In the genomic region with DNA sequence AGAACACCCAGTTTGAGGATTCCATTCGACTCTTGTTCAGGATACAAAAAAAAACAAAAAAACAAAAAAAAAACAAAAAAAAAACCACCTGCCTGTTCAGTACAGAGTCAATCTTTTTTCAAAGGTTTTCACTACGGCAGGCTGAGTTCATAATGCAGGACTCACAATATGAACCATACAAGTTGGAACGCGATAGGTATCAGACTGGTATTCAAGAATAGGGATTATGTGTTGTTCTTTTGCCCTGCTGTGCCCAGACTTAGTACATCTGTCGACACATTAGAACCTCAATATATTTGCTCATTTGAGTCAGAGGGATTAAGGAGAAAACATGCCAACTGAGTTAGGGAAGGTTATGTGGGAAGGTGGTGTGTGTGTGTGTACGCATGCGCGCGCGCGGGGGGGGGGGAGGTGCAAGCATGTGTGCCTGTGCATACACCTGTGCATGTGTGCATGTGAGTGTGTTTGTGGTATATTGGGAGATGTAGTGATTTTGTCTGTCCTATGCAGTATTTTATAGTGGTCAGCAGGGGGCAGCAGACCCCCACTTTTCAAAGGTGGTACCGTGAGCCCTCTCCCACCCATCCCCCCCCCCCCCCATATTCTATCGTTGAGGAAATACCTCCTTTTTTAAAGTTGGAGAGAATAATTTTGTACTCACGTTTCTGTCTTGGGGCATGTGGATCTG, we compare ENCODE assay signal across 9 mouse cellular contexts. TPM values are rescaled to one million over a fixed set of nuclear protein-coding genes. Genes with fewer than 3 reads are reported as not detected.
DNase-seq lines count a peak whose midpoint lies in the region; ATAC-seq and TF ChIP-seq lines count a peak whose summit lies in the region.
"Had no signal": no experiment of that assay in that cellular context is flagged by ENCODE, and none has a peak within 500 bp of the region (broad histone marks: within the 10 kb centered on the region; RNA-seq: fewer than 3 reads in every experiment).

No protein-coding gene starts in this region.

- H3K9ac ChIP-seq in embryonic facial prominence, embryonic 15.5 days = no peak overlapping the region

- H3K4me3 ChIP-seq in lung, adult 2 months (replicated peaks; ENCODE audit: extremely low read depth, low read depth, low read length) = no peak overlapping the region
- H3K4me3 ChIP-seq in embryonic facial prominence, embryonic 15.5 days (replicated peaks) = no peak overlapping the region
- H3K4me3 ChIP-seq: erythroblast, embryonic 14.5 days had no signal

- H3K27me3 ChIP-seq in embryonic facial prominence, embryonic 15.5 days = no peaks in the 10 kb centered on the region

- no peak for ATAC-seq in embryonic facial prominence, embryonic 15.5 days (ENCODE audit: insufficient number of reproducible peaks, low FRiP score, low TSS enrichment, low read depth)

- H3K27ac ChIP-seq in embryonic facial prominence, embryonic 15.5 days (replicated peaks) = peak overlapping the region; percentile 36; the same call in 1 of the 2 replicates

- no peaks in the 10 kb centered on the region; the same call in 1 of the 2 replicates for H3K36me3 ChIP-seq in embryonic facial prominence, embryonic 15.5 days

- no peak for TF ChIP-seq POLR2A in lung, adult 2 months (IDR thresholded peaks at IDR 0.05; ENCODE audit: borderline replicate concordance, extremely low read depth, low read depth, low read length)

- H3K9me3 ChIP-seq in embryonic facial prominence, embryonic 15.5 days (replicated peaks) = no peaks in the 10 kb centered on the region

- WGBS in lung, adult 2 months = 67% methylated on average over 14 of the region's 14 CpGs
- 53% methylated on average over 14 of the region's 14 CpGs for WGBS in embryonic facial prominence, embryonic 15.5 days

- no peaks in the 10 kb centered on the region for H3K4me1 ChIP-seq in lung, adult 2 months (ENCODE audit: control insufficient read depth, insufficient read depth, low read length)
- 0 out of 2 replicates have a peak, but pooled peaks cover 2% of the 10 kb centered on the region for H3K4me1 ChIP-seq in embryonic facial prominence, embryonic 15.5 days

- peak; percentile 26 for DNase-seq in embryo, embryonic 11 days
- DNase-seq in embryo, embryonic 10 days (ENCODE audit: low spot score) = no peak
- DNase-seq in lung, adult 2 months = no peak
- no peak for DNase-seq in lung, postnatal 36 days
- peak; percentile 43 for DNase-seq in retina, postnatal 1 day
- DNase-seq in spleen, postnatal 36 days (ENCODE audit: low spot score in 2 of 2) = no peak
- DNase-seq in spleen, postnatal 10 days (ENCODE audit: low spot score in 2 of 2) = no peak

- no peak overlapping the region for H3K4me2 ChIP-seq in embryonic facial prominence, embryonic 15.5 days (replicated peaks)

- 0 out of 2 replicates have a peak, but pooled peaks have one; percentile 23 for TF ChIP-seq CTCF in lung, adult 2 months (IDR thresholded peaks at IDR 0.05; ENCODE audit: insufficient read depth, low read length)

RNA-seq across cellular contexts. Expression of a gene that starts 49.3 kb away (rescaled TPM):
- polyA plus RNA-seq in lung, adult 2 months (2012; rRNA removed) = 11.7 and 14.6 TPM in 2 replicates
- polyA plus RNA-seq in embryonic facial prominence, embryonic 15.5 days (2015; fragmentation: Nextera tagmentation; extraction: Ambion mirVana) = 34.9 and 41.2 TPM in 2 replicates

Comparison
In these comparisons a context has a peak if more than half of its experiments do, and no peak if none do; other contexts are left out.
1. DNase-seq: peak in embryo, embryonic 11 days (single experiment) and retina, postnatal 1 day (single experiment); none in embryo, embryonic 10 days (single experiment), lung, adult 2 months (single experiment), lung, postnatal 36 days (single experiment), spleen, postnatal 36 days (0 of 2) and spleen, postnatal 10 days (0 of 2).